Mouse (Mus musculus): Measurements from ENCODE around the gene P2rx2.

The P2rx2 gene

GRCm38 (mm10) chr5:110330508-110330907 lies 12.5 kb downstream of the P2rx2 start:
- no peak for DNase-seq (ENCODE audit: low spot score)

- no peak for DNase-seq (ENCODE audit: low spot score)
Observed at GRCm38 (mm10) chr5:110313127-110313526, 29.9 kb downstream of the P2rx2 start.

GRCm38 (mm10) chr5:110308861-110309260 lies 34.2 kb downstream of the P2rx2 start:
- no peak for DNase-seq (ENCODE audit: low spot score)

GRCm38 (mm10) chr5:110300591-110300990 lies 42.4 kb downstream of the P2rx2 start:
- DNase-seq (ENCODE audit: low spot score) = no peak

- no peak for DNase-seq (ENCODE audit: low spot score)
Observed at GRCm38 (mm10) chr5:110296637-110297036, 46.4 kb downstream of the P2rx2 start.

- DNase-seq (ENCODE audit: low spot score) = no peak
Observed at GRCm38 (mm10) chr5:110291649-110292048, 51.4 kb downstream of the P2rx2 start.
